Mouse (Mus musculus): ENCODE measurements around the gene Hnrnpl.

The Hnrnpl gene

GRCm38 (mm10) chr7:28790066-28790806, 18.1 kb upstream of the Hnrnpl start:
- no peak for DNase-seq (ENCODE audit: low spot score)

DNA sequence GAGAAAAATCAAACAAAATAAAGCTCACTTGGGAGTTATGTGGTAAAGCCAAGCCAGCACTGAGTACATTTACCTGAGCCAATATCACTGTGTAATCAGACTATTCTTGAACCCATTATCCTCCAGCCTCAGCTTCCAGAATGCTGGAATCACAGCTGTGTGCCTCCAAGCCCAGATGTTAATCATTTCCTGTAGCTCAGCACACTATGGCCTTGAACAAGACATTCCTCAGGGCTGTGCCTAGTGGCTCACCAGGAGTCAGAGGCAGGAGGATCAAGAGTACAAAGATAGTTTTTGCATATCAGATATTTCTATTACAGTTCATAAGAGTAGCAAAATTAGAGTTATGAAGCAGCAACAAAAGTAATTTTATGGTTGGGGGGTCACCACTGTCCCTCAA, 16.6 kb upstream of the Hnrnpl start:
- no peak for DNase-seq (ENCODE audit: low spot score)

- no peak for DNase-seq (ENCODE audit: low spot score)
These were observed 15.8 kb upstream of the Hnrnpl start for GRCm38 (mm10) chr7:28792391-28793185.

DNA sequence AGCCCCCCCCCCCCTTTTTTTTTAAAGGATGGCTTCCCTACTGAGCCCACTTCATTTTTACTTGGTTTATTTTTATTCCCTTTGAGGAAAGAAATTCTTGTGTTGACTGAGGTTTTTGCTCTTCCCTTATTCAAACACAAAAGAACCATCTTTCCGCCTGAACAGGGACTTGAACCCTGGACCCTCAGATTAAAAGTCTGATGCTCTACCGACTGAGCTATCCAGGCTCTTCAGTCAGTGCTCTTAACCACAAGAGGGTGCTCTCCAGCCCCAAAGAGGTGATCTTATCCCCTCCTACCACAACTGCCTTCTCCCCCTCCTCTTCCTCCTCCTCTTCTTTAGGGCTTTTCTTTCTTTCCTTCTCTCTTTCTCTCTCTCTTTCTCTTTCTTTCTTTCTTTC, 14.5 kb upstream of the Hnrnpl start:
- no peak for DNase-seq (ENCODE audit: low spot score)

- no peak for DNase-seq (ENCODE audit: low spot score)
These were observed 13.8 kb upstream of the Hnrnpl start for GRCm38 (mm10) chr7:28794496-28794895.

DNA sequence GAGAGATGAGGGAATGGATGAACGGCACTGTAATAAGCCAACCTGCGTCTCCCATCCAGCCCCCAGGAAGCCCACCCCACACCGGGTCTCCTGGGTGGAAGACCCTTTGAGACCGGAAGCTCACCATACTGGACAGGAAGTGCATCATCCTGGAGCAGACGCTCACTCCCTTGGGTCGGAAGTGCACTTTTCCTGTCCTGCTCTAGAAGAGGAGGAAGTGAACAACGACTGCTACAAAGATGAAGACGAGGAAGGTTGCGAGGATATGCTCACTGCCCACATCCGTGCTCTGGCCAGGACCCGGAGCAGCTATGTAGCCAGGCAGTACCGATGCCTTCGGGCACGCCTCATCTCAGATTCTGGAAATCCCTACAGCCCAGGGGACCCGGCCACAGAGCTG, 12.5 kb upstream of the Hnrnpl start:
- DNase-seq (ENCODE audit: low spot score), result no peak

DNA sequence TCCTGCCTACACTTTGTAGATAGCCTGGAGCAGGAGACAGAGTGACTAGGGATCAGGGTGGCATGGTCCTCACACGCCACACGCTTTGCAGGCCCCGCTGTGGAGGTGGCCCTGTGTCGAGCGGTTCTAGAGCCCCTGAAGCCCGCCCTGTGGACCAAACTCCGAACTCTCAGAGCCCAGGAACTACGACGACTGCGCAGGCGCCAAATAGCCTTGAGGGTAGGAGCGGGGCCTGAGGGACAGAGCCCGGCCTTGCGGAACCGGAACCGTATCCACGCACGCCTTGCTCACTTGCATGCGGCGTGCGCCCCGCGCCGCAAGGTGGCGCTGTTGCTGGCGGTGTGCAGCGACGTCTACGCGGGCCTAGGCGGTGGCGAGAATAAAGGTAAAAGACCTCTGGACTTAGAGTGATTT, 11.8 kb upstream of the Hnrnpl start:
- DNase-seq (ENCODE audit: low spot score), result peak; percentile 72

GRCm38 (mm10) chr7:28799994-28800393, 8.3 kb upstream of the Hnrnpl start:
- no peak for DNase-seq (ENCODE audit: low spot score)

DNA sequence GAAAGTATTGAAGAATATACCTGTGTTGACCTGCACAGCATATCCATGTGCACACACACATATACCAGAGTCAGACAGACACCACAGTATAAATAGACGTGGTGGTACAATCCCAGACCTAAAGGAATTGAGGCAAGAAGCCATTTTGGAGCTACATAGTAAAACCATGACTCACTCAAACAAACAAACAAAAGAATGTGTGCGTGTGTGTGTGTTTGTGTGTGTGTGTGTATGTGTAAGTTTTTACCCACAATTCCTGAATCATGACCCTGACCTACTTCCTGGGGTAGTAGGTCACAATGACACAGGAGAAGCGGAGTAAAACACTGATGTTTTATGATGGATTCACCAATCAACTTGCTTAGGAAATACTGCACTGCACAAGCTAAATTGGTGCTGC, 6.9 kb upstream of the Hnrnpl start:
- DNase-seq (ENCODE audit: low spot score), result no peak

DNA sequence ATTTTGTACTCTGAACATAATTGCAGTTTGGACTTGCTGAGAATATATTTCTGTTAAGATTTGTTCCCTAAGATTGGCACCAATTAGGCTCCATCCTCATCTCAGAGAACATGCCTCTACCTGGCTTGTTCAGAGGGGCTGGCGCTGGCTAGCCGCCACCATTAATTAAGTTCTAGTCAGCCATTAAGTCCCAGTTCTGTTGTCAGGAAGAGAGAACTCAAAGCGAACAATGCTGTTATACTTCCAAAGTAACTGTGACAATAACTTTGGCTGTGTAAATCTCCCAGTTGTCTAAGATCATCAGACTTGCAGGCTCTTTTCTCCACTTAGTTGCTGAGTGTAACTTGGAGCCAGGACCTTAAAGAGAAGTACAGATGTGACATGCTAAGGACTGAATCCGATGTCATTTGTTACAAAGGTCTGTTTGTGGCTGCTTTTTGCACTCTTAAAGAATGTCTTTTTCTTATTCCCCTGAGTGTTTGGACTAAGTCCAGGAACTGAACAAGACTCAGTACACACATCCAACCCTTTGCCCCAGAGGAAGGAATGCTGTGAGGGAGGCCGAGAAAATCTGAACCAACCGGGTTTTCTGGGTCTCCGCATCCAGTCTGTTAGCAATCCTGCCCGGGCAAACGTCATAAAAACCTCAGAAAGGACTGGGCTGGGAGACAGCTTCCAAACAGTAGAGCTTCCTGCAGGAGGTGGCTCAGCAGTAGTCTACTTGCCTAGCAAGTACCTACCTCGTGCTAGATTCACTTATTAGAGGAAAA, 6.3 kb upstream of the Hnrnpl start:
- no peak for DNase-seq (ENCODE audit: low spot score)

- DNase-seq (ENCODE audit: low spot score), result no peak
These were observed 5.3 kb upstream of the Hnrnpl start for GRCm38 (mm10) chr7:28802846-28803588.

GRCm38 (mm10) chr7:28803756-28804155, 4.6 kb upstream of the Hnrnpl start:
- no peak for DNase-seq (ENCODE audit: low spot score)

DNA sequence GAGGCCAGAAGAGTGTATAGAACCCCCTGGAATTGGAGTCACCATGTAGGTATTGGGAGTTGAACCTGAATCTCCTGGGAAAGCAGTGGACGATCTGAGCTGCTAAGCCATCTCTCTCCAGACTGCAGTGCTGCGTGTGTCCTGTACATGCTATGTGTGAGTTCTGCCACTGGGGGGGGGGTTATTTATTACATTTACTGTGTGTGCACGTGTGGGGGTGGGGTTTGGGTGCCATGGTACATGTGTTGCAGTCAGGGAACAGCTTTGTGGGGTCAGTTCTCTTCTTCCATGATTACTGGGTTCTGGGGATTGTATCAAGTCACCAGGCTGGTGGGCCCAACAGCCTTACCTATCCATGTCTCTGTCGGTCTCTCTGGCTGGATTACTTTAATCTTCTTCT, 1.5 kb upstream of the Hnrnpl start:
- DNase-seq (ENCODE audit: low spot score), result no peak

DNA sequence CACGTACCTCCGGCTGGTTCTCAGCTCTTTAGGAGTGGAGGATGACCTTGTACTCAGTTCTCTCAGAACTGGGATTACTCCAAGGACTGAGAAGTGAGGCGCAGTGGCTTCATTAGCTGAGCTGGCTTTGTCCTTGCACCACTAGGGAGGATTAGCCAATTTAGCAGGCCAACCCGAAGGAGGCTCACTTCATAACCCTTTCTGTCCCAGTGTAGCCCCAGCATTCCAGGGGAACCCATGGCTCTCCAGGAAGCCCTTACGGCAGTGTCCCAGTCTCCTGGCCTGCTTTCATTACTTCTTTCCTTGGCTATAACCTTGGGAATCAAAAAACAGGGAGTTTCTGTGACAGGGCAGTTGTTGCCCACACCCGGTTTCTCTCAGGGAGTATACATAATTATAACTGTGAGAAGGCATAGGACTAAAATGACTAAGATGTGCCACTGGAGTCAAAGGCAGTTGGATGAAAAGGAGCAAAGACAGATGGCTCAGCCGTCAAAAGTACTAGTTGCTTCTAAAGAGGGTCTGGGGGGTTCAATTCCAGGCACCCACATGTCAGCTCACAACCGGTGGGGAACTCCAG, 610 bp upstream of the Hnrnpl start:
- DNase-seq (ENCODE audit: low spot score), result no peak

DNA sequence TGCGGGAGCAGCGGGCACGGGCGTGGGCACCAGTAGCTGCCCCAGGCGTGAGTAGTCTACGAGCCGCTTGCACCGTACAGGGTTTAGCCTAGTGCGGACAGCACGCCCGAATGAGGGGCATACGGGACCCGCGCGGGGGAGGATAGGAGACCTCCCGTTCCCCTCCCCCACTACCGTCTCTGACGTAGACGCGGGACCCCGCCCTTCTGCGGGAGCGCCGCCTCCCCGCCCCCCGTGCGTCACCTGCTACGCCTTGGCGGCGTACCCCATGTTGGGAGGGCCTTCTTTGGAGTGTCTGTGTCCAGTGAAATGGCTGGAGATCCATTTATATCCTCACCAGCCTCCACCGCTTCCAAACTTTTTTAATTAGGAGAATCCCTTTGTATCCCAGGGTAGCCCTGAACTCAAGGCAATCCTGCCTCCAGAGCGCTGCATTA, 634 bp downstream of the Hnrnpl start:
- peak; percentile 84 for DNase-seq (ENCODE audit: low spot score)

- DNase-seq (ENCODE audit: low spot score), result peak; percentile 69
These were observed 1.2 kb downstream of the Hnrnpl start for GRCm38 (mm10) chr7:28809401-28810089.

- peak; percentile 99 for DNase-seq (ENCODE audit: low spot score)
These were observed 2.0 kb downstream of the Hnrnpl start for GRCm38 (mm10) chr7:28810107-28811066.

DNA sequence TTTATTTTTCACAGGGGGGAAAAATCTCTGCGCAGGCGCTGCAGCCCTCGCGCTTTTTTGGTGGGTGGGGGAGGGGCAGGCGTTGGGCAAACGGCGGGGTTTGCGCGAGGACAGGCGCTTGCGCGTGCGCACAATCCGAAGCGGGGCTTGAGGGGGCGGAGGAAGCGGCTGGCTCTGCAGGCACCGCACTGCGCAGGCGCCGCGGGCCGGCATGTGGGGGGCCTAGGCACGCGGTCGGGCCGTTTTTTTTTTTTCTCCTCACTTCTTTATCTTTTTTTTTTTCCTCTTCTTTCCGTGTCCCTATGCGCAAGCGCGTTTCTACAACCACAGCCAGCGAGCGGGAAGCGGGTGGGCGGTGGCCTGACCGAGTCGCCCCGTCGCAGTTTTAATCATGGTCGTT, 2.9 kb downstream of the Hnrnpl start:
- peak; percentile 90 for DNase-seq (ENCODE audit: low spot score)

DNA sequence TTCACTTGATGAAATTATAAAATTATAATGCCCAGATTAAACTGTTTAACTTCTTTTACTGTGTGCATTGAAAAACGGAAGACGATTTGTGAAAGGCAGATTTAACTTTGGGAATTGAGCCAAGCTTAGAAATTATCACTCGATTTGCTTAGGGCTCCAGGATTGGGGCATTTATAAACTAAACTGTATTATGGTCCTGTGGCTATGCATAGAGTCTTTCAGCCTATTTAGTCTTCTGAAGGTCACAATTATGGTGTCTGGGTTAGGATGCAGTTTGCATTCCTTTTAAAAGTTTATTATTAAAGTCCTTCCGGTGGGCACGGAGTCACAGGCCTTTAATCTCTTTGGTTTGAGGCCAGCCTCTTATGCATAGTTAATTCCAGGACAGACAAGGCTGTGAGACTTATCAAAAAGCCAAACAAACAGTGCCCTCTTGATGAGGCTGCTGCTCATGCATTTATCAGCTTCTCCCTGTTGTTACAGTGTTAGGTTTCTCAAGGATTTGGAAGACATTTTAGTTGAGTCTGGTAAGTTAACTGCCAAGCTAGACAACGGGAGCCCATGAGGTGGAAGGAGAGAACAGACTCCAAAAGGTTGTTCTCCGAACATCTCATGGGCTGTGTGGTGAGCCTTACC, 3.4 kb downstream of the Hnrnpl start:
- no peak for DNase-seq (ENCODE audit: low spot score)
